Mouse (Mus musculus): ENCODE results near the gene Lars2.

Gene Lars2

GRCm38 (mm10) chr9:123391140-123391849, 24.6 kb downstream of the Lars2 start:
- DNase-seq (ENCODE audit: low spot score): no peak

- no peak for DNase-seq (ENCODE audit: low spot score)
Observed at GRCm38 (mm10) chr9:123394856-123395255, 28.1 kb downstream of the Lars2 start.

- DNase-seq (ENCODE audit: low spot score): peak; percentile 46
Observed at GRCm38 (mm10) chr9:123397701-123398100, 31.0 kb downstream of the Lars2 start.

GRCm38 (mm10) chr9:123402215-123402614, 35.5 kb downstream of the Lars2 start:
- no peak for DNase-seq (ENCODE audit: low spot score)

GRCm38 (mm10) chr9:123403031-123403430, 36.3 kb downstream of the Lars2 start:
- DNase-seq (ENCODE audit: low spot score): no peak

GRCm38 (mm10) chr9:123405231-123405630, 38.5 kb downstream of the Lars2 start:
- no peak for DNase-seq (ENCODE audit: low spot score)

GRCm38 (mm10) chr9:123408771-123409170, 42.0 kb downstream of the Lars2 start:
- DNase-seq (ENCODE audit: low spot score): no peak

- DNase-seq (ENCODE audit: low spot score): no peak
Observed at GRCm38 (mm10) chr9:123429863-123430262, 63.1 kb downstream of the Lars2 start.

GRCm38 (mm10) chr9:123430973-123431372, 64.2 kb downstream of the Lars2 start:
- no peak for DNase-seq (ENCODE audit: low spot score)

- DNase-seq (ENCODE audit: low spot score): no peak
Observed at GRCm38 (mm10) chr9:123438223-123438622, 71.5 kb downstream of the Lars2 start.

GRCm38 (mm10) chr9:123440230-123441058, 73.7 kb downstream of the Lars2 start:
- DNase-seq (ENCODE audit: low spot score): peak; percentile 16

GRCm38 (mm10) chr9:123447101-123447500, 80.4 kb downstream of the Lars2 start:
- DNase-seq (ENCODE audit: low spot score): peak; percentile 36

- DNase-seq (ENCODE audit: low spot score): no peak
Observed at GRCm38 (mm10) chr9:123448594-123448993, 81.9 kb downstream of the Lars2 start.

GRCm38 (mm10) chr9:123450174-123450573, 83.4 kb downstream of the Lars2 start:
- DNase-seq (ENCODE audit: low spot score): peak; percentile 58

- no peak for DNase-seq (ENCODE audit: low spot score)
Observed at GRCm38 (mm10) chr9:123451772-123452171, 85.0 kb downstream of the Lars2 start.

- DNase-seq (ENCODE audit: low spot score): no peak
Observed at GRCm38 (mm10) chr9:123456634-123457602, 90.2 kb downstream of the Lars2 start.

- DNase-seq (ENCODE audit: low spot score): peak; percentile 67
Observed at GRCm38 (mm10) chr9:123457603-123458002, 90.9 kb downstream of the Lars2 start.

- DNase-seq (ENCODE audit: low spot score): no peak
Observed at GRCm38 (mm10) chr9:123467141-123467620, 100.5 kb downstream of the Lars2 start.

- DNase-seq (ENCODE audit: low spot score): no peak
Observed at GRCm38 (mm10) chr9:123468406-123469085, 101.8 kb downstream of the Lars2 start.

GRCm38 (mm10) chr9:123469087-123469486, 102.4 kb downstream of the Lars2 start:
- no peak for DNase-seq (ENCODE audit: low spot score)

- no peak for DNase-seq (ENCODE audit: low spot score)
Observed at GRCm38 (mm10) chr9:123473377-123473776, 106.7 kb downstream of the Lars2 start.
